Mouse (Mus musculus) heart, postnatal 14 days (tissue): ENCODE data around the gene Satb2. TPM values are rescaled to one million over a fixed set of nuclear protein-coding genes. Genes with fewer than 3 reads are reported as not detected.
"Not testable (repeated sequence)": the region's sequence is repeated elsewhere in the genome, so short reads cannot be mapped to it uniquely, and the experiment has no call there.

Source experiments
- DNase-seq, 2 experiments: peaks; one replicate each; pipeline ENCODE4 v3.0.0; 2021 to 2022
- intact Hi-C: fragments of 180-260 bp; cut with DNase I; formaldehyde crosslinking; loops from one replicate; pipeline ENCODE4 v1.15.1; 2025
- total RNA-seq, 2 experiments: library from RNA; stranded (reverse); gene quantifications; 2 replicates each; pipeline ENCODE4 v1.2.3; 2021

Gene Satb2
- total RNA-seq, 2 experiments from 2014 or later = 0.49 to 0.69 TPM

DNA sequence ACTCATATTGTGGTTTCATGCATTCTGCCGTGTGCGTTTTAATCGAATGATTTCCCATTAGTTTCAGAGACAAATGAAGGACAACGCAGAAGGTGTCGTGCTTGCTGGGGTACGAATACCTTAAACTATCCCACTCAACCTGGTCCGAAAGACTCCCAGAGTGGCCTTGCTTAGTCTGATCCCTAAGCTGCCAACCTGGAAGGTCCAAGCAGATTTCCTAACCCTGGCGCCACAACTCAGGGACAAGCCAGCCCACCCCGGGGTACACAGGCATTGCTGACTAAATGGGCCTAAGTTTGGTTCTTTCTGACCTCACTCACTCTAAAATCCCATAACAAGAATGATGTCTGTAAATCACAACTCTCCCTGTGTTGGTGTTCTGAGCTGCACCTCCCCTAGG is 132.1 kb downstream of the Satb2 start:
- no peak for DNase-seq
- intact Hi-C loops = no loop called here

GRCm38 (mm10) chr1:56845523-56846118 is 132.8 kb downstream of the Satb2 start:
- no peak for DNase-seq
- intact Hi-C loops = no loop called here

DNA sequence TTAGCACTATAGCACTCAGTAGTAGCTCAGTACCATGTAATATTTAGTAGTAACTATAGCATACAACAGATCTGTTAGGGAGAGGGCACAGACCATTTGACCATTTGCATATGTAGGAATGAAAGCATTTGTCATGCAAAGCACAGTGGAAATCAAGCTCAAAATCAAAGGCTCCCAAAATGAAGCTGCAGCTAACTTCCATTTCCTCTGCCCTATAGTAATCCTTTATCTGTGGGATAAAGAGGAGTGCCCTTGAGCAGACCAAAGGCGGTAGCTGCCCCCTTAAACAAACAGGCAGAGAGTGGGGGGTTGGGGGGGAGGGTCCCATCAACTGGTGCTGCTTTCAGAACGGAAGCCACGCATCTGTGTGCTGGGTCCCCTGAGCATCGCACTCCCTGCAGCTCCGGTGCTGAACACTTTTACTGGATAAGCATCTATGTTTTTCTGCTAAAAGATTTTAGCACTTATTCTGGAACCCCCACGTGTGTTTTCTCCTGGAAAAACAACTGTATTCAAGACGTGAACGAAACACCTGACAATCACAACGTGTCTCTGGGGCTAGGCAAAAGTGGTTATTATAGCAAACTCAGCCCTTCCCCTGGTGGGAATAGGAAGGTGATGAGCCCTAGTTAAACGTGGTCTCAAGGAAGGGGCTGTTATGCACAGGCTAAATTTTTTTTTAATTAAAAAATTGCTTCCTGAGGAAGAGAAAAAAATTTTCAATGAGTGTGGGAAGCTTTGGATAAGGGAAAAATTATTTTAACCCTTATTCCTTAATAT is 133.7 kb downstream of the Satb2 start:
- intact Hi-C loops = no loop called here
- DNase-seq = no peak

DNA sequence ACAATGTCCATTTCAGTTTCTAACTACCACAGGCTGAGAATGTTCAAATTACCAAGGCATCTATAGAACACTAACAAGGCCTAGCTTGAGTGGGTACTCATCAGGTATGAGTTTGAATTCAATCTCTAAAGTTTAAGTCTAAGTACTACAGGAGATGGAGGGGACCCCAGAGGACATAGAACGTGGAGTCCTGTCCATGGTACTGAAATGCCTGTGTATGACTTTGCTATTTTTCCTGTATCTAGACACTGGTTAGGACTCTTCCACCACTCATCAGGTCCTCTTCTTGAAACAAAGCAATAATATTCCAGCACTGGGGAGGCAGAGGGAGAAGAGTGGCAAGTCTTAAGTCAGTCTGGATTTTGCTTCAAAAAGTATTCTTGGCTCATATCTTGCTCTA is 139.5 kb downstream of the Satb2 start:
- intact Hi-C loops = no loop called here
- no peak for DNase-seq

DNA sequence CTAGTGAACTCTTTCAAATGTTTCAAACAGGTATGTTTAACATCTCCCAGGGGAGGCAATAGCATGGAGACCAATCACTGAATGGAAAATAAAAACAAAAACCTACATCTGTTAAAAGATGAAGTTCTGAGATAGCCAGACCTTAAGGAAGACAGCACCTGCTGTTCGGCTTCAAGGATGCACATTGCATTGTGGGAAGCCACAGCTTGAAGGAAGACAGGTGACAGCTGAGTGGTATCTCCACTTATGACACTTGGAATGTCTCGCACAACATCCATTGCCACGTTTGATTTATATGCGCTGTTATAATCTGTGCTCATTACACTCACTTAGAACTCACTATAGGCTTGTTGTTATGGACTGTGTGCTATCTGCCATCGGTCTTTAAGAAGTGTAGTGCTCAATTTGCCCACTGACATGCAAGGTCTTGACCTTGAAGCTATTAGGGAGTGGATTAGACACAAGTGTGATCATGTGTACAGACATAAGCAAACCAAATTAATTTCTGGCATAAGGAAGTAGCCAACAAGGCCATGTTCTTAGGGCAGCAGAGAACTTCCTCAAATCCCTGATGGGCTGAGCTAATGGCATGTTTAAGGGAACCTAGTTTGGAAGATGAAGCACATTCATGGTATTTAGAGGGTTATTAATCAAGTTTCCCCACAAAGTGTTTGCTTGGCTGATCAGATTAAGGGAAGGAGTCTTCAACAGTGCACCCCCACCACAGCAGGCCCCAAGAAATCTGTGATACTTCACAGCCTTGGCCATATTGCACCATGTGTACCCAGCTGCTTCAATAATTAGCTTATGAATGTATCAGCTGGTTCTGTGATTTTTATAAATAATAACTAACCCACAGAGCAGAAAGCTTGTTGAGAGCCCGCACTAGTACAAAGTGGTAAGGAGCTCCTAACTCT is 144.2 kb downstream of the Satb2 start:
- DNase-seq = no peak
- intact Hi-C loops = no loop called here

GRCm38 (mm10) chr1:56833307-56833706 is 145.1 kb downstream of the Satb2 start:
- DNase-seq = no peak
- intact Hi-C loops = no loop called here

DNA sequence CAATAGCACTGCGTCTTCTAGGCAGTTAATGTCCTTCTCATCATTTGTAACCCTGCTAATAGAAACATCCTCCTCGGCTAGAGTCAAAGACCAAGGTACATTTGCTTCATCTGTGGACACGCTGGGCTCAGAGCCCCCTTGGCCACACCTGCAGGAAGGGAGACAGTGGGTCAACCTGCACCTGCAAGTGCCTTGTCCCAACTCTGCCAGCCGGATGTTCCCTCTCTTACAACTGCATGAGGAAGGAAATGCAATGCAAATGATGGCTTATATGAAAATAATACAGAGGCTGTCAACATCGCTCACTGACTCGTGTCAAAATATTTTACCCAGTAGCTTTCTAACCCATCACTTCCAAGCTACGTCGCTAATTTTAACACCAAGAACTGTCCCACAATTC is 145.7 kb downstream of the Satb2 start:
- intact Hi-C loops = no loop called here
- DNase-seq = no peak

GRCm38 (mm10) chr1:56822735-56823134 is 155.7 kb downstream of the Satb2 start:
- no peak for DNase-seq
- intact Hi-C loops = no loop called here

- no peak for DNase-seq
- intact Hi-C loops = no loop called here
These were observed 156.4 kb downstream of the Satb2 start for GRCm38 (mm10) chr1:56822025-56822424.

DNA sequence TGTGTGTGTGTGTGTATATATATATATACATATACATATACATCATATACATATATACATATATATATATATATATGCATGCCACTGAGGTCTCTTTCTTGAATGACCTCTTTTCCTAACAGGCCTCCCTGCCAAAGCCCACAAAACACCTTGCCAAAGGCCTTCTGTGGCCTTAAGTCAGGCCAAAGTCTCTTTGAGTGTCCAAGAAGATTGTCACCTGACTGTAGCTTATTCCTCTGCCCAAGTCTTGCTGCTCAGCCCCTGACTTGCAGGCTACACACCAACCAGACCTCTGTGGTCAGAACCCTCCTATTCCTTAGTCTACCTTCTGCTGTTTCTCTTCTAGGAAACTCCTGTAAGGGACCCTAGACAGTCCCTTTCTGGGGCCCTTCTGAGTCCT is 164.9 kb downstream of the Satb2 start:
- DNase-seq = no peak
- intact Hi-C loops = no loop called here

- DNase-seq = no peak
- intact Hi-C loops = no loop called here
These were observed 165.5 kb downstream of the Satb2 start for GRCm38 (mm10) chr1:56812961-56813360.

GRCm38 (mm10) chr1:56811486-56811885 is 167.0 kb downstream of the Satb2 start:
- intact Hi-C loops = no loop called here
- DNase-seq = no peak

- intact Hi-C loops = no loop called here
- no peak for DNase-seq
These were observed 172.4 kb downstream of the Satb2 start for GRCm38 (mm10) chr1:56806006-56806405.

GRCm38 (mm10) chr1:56800611-56801010 is 177.8 kb downstream of the Satb2 start:
- intact Hi-C loops = no loop called here
- DNase-seq = no peak

DNA sequence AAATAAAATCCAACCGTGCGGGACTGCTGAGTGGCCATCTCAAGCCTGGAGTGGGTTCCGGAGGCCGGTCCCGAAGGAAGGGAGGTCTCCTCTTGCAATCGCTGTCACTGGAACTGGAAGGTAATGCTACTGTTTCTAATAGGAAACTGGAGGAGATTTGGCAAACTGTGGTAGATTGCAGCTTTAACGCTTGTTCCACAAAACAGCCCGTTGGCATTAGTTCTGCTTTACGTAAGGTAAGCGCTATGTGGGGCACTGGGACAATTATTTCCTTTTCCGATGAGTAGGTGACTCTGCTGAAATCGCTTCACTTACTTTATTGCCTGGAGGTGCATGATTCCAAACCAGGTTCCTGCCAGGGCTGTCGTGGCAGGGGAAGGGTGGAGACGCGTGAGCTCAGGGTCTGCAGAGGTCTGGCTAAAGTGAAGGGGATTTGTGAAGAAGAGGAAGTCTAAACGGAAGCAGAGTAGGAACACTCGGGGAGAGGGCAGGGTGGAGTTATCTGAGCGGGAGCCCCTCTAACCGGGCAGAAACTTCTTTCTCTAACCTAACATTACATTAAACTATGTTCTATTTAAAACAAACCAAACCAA is 183.3 kb downstream of the Satb2 start:
- intact Hi-C loops = no loop called here
- no peak for DNase-seq

DNA sequence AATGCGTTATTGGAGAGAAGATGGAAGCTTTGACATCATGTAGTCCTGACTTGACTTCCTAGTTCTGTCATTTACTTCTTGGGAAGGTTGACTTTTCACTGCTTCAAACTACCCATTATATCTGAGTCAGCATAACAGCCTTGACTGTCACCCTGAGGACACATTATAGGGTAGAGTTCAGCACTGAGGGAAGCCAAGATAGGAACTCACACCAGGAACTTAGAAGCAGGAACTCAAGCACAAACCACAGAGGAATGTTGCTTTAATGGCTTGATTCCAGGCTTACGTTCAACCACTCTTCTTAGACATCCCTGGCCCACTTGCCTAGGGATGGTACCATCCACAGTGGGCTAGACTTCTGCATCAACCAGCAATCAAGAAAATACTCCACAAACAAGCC is 188.8 kb downstream of the Satb2 start:
- intact Hi-C loops = no loop called here
- DNase-seq = no peak

- intact Hi-C loops, DNase-seq: not testable (repeated sequence)
These were observed 196.3 kb downstream of the Satb2 start for GRCm38 (mm10) chr1:56782139-56782538.

- intact Hi-C loops = no loop called here
- no peak for DNase-seq
These were observed 214.2 kb downstream of the Satb2 start for GRCm38 (mm10) chr1:56764205-56764604.

GRCm38 (mm10) chr1:56761512-56761911 is 216.9 kb downstream of the Satb2 start:
- no peak for DNase-seq
- intact Hi-C loops = no loop called here

DNA sequence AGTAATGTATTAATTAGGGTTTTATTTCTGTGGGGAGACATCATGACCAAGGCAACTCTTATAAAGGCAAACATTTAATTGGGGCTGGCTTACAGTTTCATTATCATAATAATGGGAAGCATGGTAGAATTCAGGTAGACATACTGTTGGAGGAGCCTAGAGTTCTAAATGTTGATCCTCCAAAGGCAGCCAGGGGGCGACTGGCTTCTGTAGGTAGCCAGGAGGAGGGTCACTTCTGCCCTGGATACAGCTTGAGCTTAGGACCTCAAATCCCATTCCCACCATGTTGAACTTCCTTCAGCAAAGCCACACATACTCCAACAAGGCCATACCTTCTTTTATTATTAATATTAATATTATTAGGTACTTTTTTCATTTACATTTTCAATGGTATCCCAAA is 225.2 kb downstream of the Satb2 start:
- intact Hi-C loops = no loop called here
- no peak for DNase-seq

GRCm38 (mm10) chr1:56750693-56751092 is 227.8 kb downstream of the Satb2 start:
- DNase-seq = no peak
- intact Hi-C loops = no loop called here
